Mouse (Mus musculus): Measurements from ENCODE around the gene Cd300a.

DNA sequence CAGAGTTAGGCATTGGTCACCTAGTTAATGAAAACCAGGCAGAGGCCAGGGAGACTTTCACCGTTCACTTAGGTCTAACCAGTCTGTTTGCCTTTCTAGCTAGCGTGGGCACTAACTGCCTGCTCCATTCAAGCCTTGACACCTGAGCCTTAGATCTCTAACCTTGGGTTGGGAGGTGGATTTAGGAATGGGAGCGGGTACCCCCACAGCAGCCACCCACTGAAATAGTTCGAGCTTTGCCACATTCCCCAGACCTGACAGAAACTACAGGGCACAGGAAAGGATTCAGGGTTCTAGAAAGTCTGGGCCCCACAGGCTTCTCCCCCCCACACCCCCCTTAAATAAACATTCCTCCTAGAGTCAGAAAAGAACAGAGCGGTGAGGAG is 39.8 kb upstream of the Cd300a start:
- TF ChIP-seq POLR2A (IDR thresholded peaks at IDR 0.05; ENCODE audit: borderline replicate concordance, control insufficient read depth, low read depth, low read length) (no peak), CTCF (IDR thresholded peaks at IDR 0.05; ENCODE audit: control insufficient read depth, insufficient read depth, low read length) (no peak)

All from bone marrow, adult 2 months (tissue).